Mouse (Mus musculus) cerebellum, adult 2 months (tissue): ENCODE results near the gene Dnah17. TPM values are rescaled to one million over a fixed set of nuclear protein-coding genes. Genes with fewer than 3 reads are reported as not detected.

Experiments
- DNase-seq, 2 experiments: peaks; one replicate each; pipeline ENCODE4 v3.0.0; 2021
- H3K27ac ChIP-seq: fragments of 200-500 bp; 2 replicates; pipeline ENCODE4 v1.5.1; 2012; ENCODE audit warnings: low read length, control low read depth, inconsistent platforms; ENCODE audit not compliant: insufficient read depth
- H3K27me3 ChIP-seq: fragments of 200-500 bp; 2 replicates; pipeline ENCODE4 v1.6.1; 2012; ENCODE audit warnings: inconsistent platforms, mild to moderate bottlenecking, low read length, moderate library complexity; ENCODE audit not compliant: control insufficient read depth, insufficient read depth
- H3K4me1 ChIP-seq: fragments of 200-500 bp; 2 replicates; pipeline ENCODE4 v1.6.1; 2011; ENCODE audit warnings: low read length; ENCODE audit not compliant: control insufficient read depth, insufficient read depth
- H3K4me3 ChIP-seq: fragments of 200-500 bp; replicated peaks from 2 replicates; pipeline ENCODE3; 2011; ENCODE audit warnings: mild to moderate bottlenecking, low read depth, low read length, control low read depth; ENCODE audit not compliant: insufficient read depth
- CTCF ChIP-seq: fragments of 200-500 bp; IDR thresholded peaks from 2 replicates; pipeline ENCODE4 v1.5.1; 2011; ENCODE audit warnings: low read depth, mild to moderate bottlenecking, control low read depth, low read length, moderate library complexity, borderline replicate concordance; ENCODE audit not compliant: insufficient read depth
- POLR2A ChIP-seq: fragments of 200-500 bp; IDR thresholded peaks from 2 replicates; pipeline ENCODE4 v1.6.1; 2011; ENCODE audit warnings: low read length, control low read depth, borderline replicate concordance; ENCODE audit not compliant: insufficient read depth
- WGBS: fragments of 180-500 bp; shearing (Covaris S2); methylation state at CpG from one replicate; pipeline ENCODE4 v1.1.7; 2018; 5-methylcytosine and 5-hydroxymethylcytosine counted together
- polyA plus RNA-seq: library from polyadenylated mRNA; depleted of rRNA; stranded (reverse); fragments of >200 nt; gene quantifications from 2 replicates; pipeline ENCODE4 v1.2.3, GENCODE M21; 2012

The Dnah17 gene
- polyA plus RNA-seq, 1 experiment: 0.07 TPM

GRCm38 (mm10) chr11:118029170-118029569 lies 101.3 kb downstream of the Dnah17 start:
- H3K27ac ChIP-seq: no peak overlapping the region
- H3K4me3 ChIP-seq: no peak overlapping the region
- 90% methylated on average over 6 of the region's 6 CpGs for WGBS
- H3K27me3 ChIP-seq: no peaks in the 10 kb centered on the region
- no peak for TF ChIP-seq POLR2A
- TF ChIP-seq CTCF: no peak
- no peaks in the 10 kb centered on the region for H3K4me1 ChIP-seq
- no peak for DNase-seq

GRCm38 (mm10) chr11:118024111-118024510 lies 106.3 kb downstream of the Dnah17 start:
- WGBS: 84% methylated on average over 2 of the region's 2 CpGs

GRCm38 (mm10) chr11:118023475-118023874 lies 107.0 kb downstream of the Dnah17 start:
- no peaks in the 10 kb centered on the region for H3K4me1 ChIP-seq
- 41% methylated on average over 7 of the region's 7 CpGs for WGBS
- no peak overlapping the region for H3K27ac ChIP-seq
- no peak for TF ChIP-seq POLR2A
- TF ChIP-seq CTCF: no peak
- no peaks in the 10 kb centered on the region for H3K27me3 ChIP-seq
- DNase-seq: no peak
- H3K4me3 ChIP-seq: no peak overlapping the region

More at GRCm38 (mm10) chr11:118024111-118024510, 106.3 kb downstream of the Dnah17 start:
- DNase-seq: no peak
- no peak overlapping the region for H3K27ac ChIP-seq
- H3K4me1 ChIP-seq: no peaks in the 10 kb centered on the region
- no peaks in the 10 kb centered on the region for H3K27me3 ChIP-seq
- no peak overlapping the region for H3K4me3 ChIP-seq
- TF ChIP-seq POLR2A: no peak

DNA sequence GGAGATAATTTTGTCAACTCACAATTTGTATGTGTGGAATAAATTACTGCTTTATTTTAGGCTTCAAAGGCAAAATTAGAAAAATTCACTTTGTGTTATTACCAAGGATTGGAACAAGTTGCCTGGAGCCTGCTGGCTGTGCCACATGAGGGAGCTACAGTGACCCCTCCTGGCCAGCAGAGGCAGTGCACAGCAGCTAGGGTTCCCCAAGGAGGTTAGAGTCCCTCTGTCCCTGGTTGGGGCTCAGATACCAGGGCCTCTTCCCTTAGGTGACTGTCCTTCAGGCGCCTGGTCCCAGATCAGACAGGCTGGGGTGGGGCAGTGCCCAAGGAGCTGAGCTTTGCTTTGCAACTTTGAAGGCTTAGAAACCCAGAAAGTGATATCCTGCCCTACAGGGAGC lies 108.6 kb downstream of the Dnah17 start:
- no peak overlapping the region for H3K4me3 ChIP-seq
- H3K27ac ChIP-seq: no peak overlapping the region
- H3K27me3 ChIP-seq: no peaks in the 10 kb centered on the region
- peak; percentile 62 to 77 for DNase-seq
- 75% methylated on average over 1 of the region's 1 CpGs for WGBS
- H3K4me1 ChIP-seq: no peaks in the 10 kb centered on the region
- TF ChIP-seq CTCF: peak; percentile 96
- TF ChIP-seq POLR2A: no peak

- 95% methylated on average over 4 of the region's 4 CpGs for WGBS
- Histone ChIP-seq H3K4me3 (no peak overlapping the region), H3K27ac (no peak overlapping the region), H3K27me3 (no peaks in the 10 kb centered on the region), H3K4me1 (no peaks in the 10 kb centered on the region)
- no peak for DNase-seq
- peak; percentile 29; the same call in 1 of the 2 replicates for TF ChIP-seq CTCF
- no peak for TF ChIP-seq POLR2A
These were observed 112.1 kb downstream of the Dnah17 start for GRCm38 (mm10) chr11:118018328-118018727.

- 90% methylated on average over 8 of the region's 8 CpGs for WGBS
- TF ChIP-seq CTCF (no peak), POLR2A (no peak)
- H3K27ac ChIP-seq: no peak overlapping the region
- DNase-seq: no peak
- no peaks in the 10 kb centered on the region for H3K27me3 ChIP-seq
- H3K4me3 ChIP-seq: no peak overlapping the region
- no peaks in the 10 kb centered on the region for H3K4me1 ChIP-seq
These were observed 114.9 kb downstream of the Dnah17 start for GRCm38 (mm10) chr11:118015381-118016145.

GRCm38 (mm10) chr11:118014391-118014995 lies 115.9 kb downstream of the Dnah17 start:
- H3K27ac ChIP-seq: no peak overlapping the region
- peaks cover 4% of the 10 kb centered on the region for H3K4me1 ChIP-seq
- no peaks in the 10 kb centered on the region for H3K27me3 ChIP-seq
- no peak for DNase-seq
- 76% methylated on average over 12 of the region's 12 CpGs for WGBS
- TF ChIP-seq CTCF (no peak), POLR2A (no peak)
- H3K4me3 ChIP-seq: no peak overlapping the region

DNA sequence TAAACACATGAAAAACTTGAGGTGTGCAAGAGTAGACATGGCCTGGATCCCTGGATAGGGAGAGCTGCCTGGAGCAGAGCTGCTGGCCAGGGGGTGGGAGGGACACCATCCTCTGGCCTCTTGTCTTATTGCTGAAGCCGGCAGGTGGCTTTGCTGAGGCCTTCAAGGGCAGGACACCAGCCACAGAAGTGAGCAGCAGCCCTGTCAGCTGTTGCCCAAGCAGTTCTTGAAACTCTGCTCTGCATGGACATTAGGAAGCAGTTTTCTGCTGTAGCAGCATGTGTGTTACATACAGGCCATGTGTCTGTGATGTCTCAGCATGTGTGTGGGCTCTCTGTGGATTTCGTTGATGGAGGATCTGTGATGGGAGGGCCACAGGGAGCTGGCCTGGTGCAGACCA lies 117.1 kb downstream of the Dnah17 start:
- H3K27me3 ChIP-seq: no peaks in the 10 kb centered on the region
- no peak for DNase-seq
- H3K4me1 ChIP-seq: peaks cover 16% of the 10 kb centered on the region
- no peak overlapping the region for H3K4me3 ChIP-seq
- WGBS: 54% methylated on average over 2 of the region's 2 CpGs
- H3K27ac ChIP-seq: no peak overlapping the region
- TF ChIP-seq POLR2A: no peak
- TF ChIP-seq CTCF: no peak
